Mouse (Mus musculus) testis, postnatal 10 days (tissue): ENCODE data around the gene Ptma.
"Not testable (repeated sequence)": the region's sequence is repeated elsewhere in the genome, so short reads cannot be mapped to it uniquely, and the experiment has no call there.

Source experiments
- DNase-seq: peaks from one replicate; pipeline ENCODE4 v3.0.0; 2021; ENCODE audit warnings: low spot score

Gene Ptma

GRCm38 (mm10) chr1:86515715-86516410, 10.7 kb upstream of the Ptma start:
- no peak for DNase-seq

- DNase-seq, result no peak
Observed at GRCm38 (mm10) chr1:86517076-86517475, 9.4 kb upstream of the Ptma start.

DNA sequence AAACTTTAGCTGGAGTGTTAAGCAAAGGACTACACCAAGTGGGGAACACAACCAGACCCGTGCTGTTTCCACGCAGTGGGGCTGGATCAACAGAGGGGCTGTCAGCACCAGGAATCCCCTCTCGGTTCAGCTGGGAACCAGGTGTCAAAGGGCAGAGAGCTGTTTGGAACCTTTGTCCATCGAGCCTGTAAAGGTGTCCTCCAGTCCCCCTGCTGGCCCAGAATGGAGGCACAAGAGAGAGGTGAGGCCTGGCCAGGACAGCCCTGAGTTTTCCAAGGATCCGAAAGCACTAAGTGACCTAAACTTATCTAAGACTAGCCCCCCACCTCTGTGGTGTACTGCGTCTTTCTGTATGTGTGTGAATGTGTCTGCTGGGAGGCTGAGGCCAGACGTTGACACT, 6.2 kb upstream of the Ptma start:
- DNase-seq, result peak; percentile 79

DNA sequence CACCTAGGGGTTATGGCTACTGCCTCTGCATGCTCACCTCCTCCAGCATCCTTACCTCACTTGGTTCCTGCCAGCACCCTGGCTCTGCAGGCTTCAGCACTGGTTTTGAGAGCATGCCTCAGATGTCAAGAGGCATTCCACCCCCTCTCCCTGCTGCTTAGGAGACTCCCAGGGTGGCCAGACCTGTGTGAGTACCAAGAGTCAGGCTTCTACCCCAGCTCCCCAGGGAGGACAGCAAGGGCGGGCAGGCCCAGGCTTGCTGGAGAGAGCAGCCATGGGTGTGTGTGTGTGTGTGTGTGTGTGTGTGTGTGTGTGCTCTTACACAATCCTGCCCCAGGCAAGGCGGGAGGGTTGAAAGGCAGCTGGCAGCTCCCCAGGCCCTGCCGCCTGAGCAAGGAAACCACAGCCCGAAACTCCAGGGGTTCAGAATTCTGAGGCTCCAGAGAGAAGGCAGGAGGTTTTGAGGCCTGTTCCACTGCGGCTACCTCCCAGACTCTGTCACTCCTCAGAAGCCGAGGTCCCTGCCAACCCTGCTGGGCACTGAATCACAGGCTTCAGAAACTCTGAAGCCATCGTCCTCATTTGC, 4.1 kb upstream of the Ptma start:
- DNase-seq, result peak; percentile 53

DNA sequence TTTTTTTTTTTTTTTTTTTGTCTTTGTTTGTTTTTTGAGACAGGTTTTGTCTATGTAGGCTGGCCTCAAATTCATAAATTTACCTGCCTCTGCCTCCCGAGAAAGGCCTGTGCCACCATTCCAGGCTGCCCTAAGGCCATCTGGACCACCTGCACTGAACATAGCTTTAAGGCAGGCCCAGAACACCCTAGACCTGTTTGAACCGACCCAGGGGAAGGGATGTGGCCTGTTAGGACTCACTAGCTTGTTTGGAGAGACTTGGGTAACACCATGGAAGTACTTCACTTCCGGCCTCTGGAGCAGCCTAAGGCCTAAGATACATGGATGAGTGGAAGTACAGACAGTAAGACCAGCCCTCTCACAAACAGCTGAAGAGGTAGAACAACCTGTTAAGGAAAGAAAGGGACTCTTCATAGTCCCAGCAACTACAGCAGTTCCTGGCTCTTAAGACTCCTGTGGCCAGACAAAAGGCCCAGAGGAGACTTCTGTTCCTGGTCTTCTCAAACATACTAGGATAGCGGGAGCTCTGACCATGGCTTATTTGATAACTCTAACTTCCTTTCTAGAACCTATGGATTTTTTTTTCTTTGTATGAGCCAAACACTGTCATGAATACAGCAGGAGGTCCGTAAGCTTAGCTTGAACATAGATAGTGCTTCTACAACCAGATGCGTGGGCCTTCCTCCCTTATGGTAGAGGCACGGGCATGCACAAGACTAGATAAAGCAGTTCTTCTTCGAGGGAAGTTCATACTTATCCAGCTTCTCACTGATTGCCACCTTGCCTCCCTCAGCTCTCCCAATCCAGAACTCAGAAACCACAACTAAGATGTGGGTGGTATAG, 2.5 kb upstream of the Ptma start:
- no peak for DNase-seq

GRCm38 (mm10) chr1:86524619-86525498, 1.7 kb upstream of the Ptma start:
- DNase-seq, result peak; percentile 100

GRCm38 (mm10) chr1:86525499-86526115, 919 bp upstream of the Ptma start:
- DNase-seq, result no peak

- peak; percentile 80 for DNase-seq
Observed at GRCm38 (mm10) chr1:86526789-86527598, 468 bp downstream of the Ptma start.

DNA sequence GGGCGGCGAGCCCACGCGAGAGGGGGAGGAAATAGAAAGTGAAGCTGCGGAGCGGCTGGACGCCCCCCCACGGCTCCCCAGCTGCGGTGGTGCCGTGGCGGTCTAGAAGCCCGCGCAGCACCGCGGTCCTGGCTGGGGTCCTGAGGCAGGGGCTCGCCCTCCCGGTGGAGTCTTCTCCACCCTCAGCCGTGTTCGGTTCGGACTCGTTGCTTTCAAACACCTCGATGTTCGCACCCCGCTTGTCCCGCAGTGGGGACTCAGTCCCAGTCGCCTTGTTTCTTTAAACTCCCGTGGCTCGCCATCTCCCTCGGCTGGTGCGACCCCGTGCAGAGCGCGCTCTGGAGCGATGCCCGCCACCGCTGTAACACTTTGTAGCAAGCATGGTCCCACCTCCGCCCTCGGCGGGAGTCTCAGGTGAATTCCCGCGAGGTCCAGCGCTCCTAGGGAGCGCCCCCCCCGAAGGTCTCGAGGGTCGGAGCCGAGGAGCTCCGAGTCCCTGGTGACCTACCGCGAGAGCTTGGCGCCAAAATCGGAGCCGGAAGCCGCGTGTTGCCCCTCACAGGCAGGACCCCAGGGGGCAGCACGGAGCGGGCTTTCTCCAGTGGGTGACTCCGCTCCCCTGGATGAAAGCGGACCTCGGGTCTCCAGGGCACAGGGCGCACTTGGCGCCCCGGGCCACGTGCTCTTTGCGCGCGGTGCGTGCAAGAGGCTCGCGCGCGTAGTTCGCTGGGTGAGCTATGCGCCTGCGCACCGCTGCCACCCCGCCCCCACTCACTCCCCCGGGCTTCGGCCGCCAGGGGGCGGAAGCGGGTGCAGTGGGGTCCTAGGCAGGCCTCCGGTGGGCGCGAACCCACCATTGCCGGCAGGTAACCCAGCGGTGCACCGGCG, 1.3 kb downstream of the Ptma start:
- peak; percentile 97 for DNase-seq

- DNase-seq, result no peak
Observed at GRCm38 (mm10) chr1:86528571-86529180, 2.1 kb downstream of the Ptma start.

DNA sequence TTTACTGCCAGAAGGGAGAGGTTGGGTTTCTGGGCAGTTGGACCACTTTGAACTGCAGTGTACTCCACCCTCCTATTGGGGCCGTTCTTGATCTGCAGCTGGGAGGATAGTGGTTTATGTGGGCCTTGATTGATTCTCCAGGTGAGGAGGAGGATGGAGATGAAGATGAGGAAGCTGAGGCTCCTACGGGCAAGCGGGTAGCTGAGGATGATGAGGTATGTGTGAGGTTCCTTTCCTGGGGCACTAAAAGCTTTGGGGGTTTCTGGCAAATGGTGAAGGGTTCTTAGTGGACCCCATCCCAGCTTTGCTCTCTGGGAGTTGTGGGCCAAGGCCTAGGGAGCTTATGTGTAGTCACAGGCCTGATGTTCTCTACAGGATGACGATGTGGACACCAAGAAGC, 3.1 kb downstream of the Ptma start:
- DNase-seq, result no peak

DNA sequence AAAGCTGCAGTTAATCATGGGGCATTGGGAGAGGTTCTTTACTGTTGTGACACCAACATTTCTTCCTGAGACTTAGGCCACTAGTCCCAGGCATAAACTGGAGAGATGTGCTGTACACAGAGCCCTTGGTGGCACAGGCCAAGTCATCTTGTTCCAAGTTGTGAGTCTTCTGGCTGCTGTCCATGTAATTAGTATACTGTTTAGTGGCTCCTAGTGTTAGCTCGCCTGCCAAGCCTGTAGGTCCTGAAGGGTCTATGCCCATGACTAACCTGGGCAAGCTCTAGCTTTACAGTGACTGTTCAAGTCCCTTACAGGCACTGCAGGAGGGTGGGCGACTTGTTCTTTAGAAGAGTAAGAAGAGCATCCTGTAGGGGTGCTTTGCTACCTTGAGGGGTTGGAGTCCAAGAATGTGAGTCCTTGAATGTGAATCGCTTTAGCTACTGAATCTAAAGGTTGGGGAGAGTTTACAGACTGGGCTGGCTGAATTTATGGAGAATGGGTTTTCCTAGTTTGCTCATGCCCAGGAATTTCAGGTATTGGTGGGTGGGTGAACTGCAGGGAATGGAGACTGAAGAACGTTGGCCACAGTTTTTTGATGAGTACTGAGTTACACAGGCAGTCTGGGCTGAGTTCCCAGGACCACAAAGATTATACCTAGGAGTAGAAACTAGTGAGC, 4.5 kb downstream of the Ptma start:
- no peak for DNase-seq

- DNase-seq, result no peak
Observed at GRCm38 (mm10) chr1:86531547-86532321, 5.2 kb downstream of the Ptma start.

GRCm38 (mm10) chr1:86532362-86533051, 6.0 kb downstream of the Ptma start:
- peak; percentile 96 for DNase-seq

GRCm38 (mm10) chr1:86533411-86534130, 7.0 kb downstream of the Ptma start:
- DNase-seq, result no peak

DNA sequence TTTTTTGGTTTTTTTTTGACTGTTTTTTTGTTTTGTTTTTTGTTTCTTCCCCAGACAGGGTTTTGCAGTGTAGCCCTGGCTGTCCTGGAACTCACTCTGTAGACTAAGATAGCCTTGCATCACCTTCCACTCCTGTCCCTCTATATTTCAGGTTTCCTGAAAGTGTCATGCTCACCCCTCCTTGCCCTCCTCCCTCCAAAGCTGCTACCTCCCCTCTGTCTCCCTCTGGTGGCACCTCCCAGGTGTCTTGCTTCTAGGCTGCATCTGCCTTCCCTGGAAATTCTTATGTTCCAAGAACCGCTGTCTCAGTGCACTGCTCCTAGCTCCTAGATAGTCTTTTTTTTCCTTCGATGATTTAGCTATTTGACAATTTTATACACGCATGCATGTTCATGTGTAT, 11.9 kb downstream of the Ptma start:
- DNase-seq, result peak; percentile 60

DNA sequence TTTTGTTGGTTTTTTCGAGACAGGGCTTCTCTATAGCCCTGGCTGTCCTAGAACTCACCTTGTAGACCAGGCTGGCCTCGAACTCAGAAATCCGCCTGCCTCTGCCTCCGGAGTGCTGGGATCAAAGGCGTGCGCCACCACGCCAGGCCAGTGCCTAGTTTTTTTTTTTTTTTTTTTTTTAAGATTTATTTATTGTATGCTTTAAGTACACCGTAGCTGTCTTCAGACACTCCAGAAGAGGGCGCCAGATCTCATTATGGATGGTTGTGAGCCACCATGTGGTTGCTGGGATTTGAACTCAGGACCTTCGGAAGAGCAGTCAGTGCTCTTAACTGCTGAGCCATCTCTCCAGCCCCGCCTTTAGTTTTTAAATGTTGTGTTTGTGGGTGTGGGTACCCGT, 13.1 kb downstream of the Ptma start:
- not testable (repeated sequence) for DNase-seq
